24 mouse cellular contexts compared by ENCODE assay signal in the genomic region with DNA sequence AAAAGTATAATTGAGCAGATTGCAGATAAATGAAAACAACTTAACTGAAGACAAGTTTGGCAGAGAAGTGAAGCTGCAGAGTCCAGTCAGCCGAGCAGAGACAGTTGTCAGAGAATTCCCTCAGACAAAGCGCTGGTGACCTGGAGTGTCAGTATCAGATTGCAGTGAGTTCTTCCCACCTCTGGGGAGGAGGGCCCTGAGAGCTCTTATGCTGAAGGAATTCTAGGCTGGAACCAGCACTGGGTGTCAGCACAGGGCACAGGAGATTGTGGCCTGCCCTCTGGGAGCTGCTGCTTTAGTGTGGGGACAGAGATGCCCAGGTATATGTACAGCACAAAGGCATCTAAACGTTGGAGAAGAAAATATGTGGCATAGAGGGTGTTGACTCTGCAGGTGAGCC. TPM values are rescaled to one million over a fixed set of nuclear protein-coding genes. Genes with fewer than 3 reads are reported as not detected.
DNase-seq lines count a peak whose midpoint lies in the region; ATAC-seq and TF ChIP-seq lines count a peak whose summit lies in the region.
"Had no signal": no experiment of that assay in that cellular context is flagged by ENCODE, and none has a peak within 500 bp of the region (broad histone marks: within the 10 kb centered on the region; RNA-seq: fewer than 3 reads in every experiment).

No protein-coding gene starts in this region.

- H3K9ac ChIP-seq in embryonic facial prominence, embryonic 11.5 days (replicated peaks; ENCODE audit: low read length): no peak overlapping the region
- 0 out of 2 replicates have a peak overlapping the region, but pooled peaks have one; percentile 0 for H3K9ac ChIP-seq in heart, embryonic 14.5 days (ENCODE audit: low read length)
- H3K9ac ChIP-seq in lung, embryonic 14.5 days: peak overlapping the region; percentile 7; the same call in 1 of the 2 replicates
- no peak overlapping the region for H3K9ac ChIP-seq in forebrain, postnatal 0 days

- no peak overlapping the region for H3K4me3 ChIP-seq in embryonic facial prominence, embryonic 11.5 days (ENCODE audit: low read depth, low read length)
- no peak overlapping the region for H3K4me3 ChIP-seq in embryonic facial prominence, embryonic 10.5 days
- H3K4me3 ChIP-seq in heart, embryonic 14.5 days (ENCODE audit: control insufficient read depth in 1 of 2, insufficient read depth in 1 of 2, low read depth in 1 of 2, low read length in 2 of 2): no peak overlapping the region
- H3K4me3 ChIP-seq in lung, embryonic 14.5 days (ENCODE audit: low read depth, low read length): no peak overlapping the region
- no peak overlapping the region for H3K4me3 ChIP-seq in forebrain, postnatal 0 days (ENCODE audit: low read depth, low read length)
- H3K4me3 ChIP-seq: forebrain, embryonic 10.5 days had no signal

- intact Hi-C loops in heart, postnatal 36 days (cut with DNase I): no loop called here

- no peak for TF ChIP-seq CTCF in lung, embryonic 14.5 days (IDR thresholded peaks at IDR 0.05; ENCODE audit: low read depth)
- no peak for TF ChIP-seq CTCF in forebrain, postnatal 0 days (IDR thresholded peaks at IDR 0.05; ENCODE audit: low read depth)

- 0 out of 2 replicates have a peak, but pooled peaks have one; percentile 56 for ATAC-seq in embryonic facial prominence, embryonic 11.5 days (replicated peaks; ENCODE audit: insufficient number of reproducible peaks, low FRiP score, low TSS enrichment, low read depth)
- ATAC-seq in heart, embryonic 14.5 days (ENCODE audit: insufficient number of reproducible peaks, insufficient read depth, low FRiP score, low read depth): no peak
- ATAC-seq in lung, embryonic 14.5 days (ENCODE audit: insufficient read depth): 0 out of 2 replicates have a peak, but pooled peaks have one; percentile 35
- no peak for ATAC-seq in forebrain, postnatal 0 days
- ATAC-seq: CD4-positive, CD25-positive, alpha-beta regulatory T cell, adult 4 months; hindbrain, embryonic 16.5 days; intestine, postnatal 0 days had no signal

- H3K27ac ChIP-seq in embryonic facial prominence, embryonic 11.5 days (replicated peaks; ENCODE audit: low read depth, low read length): no peak overlapping the region
- H3K27ac ChIP-seq in embryonic facial prominence, embryonic 10.5 days (replicated peaks): no peak overlapping the region
- H3K27ac ChIP-seq in heart, embryonic 14.5 days (replicated peaks in 1 of 2; ENCODE audit: control insufficient read depth in 1 of 2, insufficient read depth in 1 of 2, low read depth in 2 of 2, low read length in 2 of 2): peak overlapping the region; percentile 1 to 49; a peak in 1 of 4 replicates
- H3K27ac ChIP-seq in lung, embryonic 14.5 days (ENCODE audit: low read depth): no peak overlapping the region
- no peak overlapping the region for H3K27ac ChIP-seq in forebrain, postnatal 0 days (ENCODE audit: low read depth, low read length)
- H3K27ac ChIP-seq: forebrain, embryonic 10.5 days; macrophage; stomach, postnatal 0 days had no signal

- H3K4me2 ChIP-seq in embryonic facial prominence, embryonic 11.5 days (ENCODE audit: low read depth, low read length): no peak overlapping the region
- no peak overlapping the region for H3K4me2 ChIP-seq in heart, embryonic 14.5 days (ENCODE audit: low read length)
- H3K4me2 ChIP-seq in lung, embryonic 14.5 days: no peak overlapping the region
- no peak overlapping the region for H3K4me2 ChIP-seq in forebrain, postnatal 0 days (ENCODE audit: low read depth)
- H3K4me2 ChIP-seq: liver, embryonic 11.5 days; midbrain, embryonic 11.5 days had no signal

- WGBS in embryonic facial prominence, embryonic 11.5 days: 19% methylated on average over 3 of the region's 3 CpGs
- 19% methylated on average over 3 of the region's 3 CpGs for WGBS in embryonic facial prominence, embryonic 10.5 days
- WGBS in heart, embryonic 14.5 days: 21% methylated on average over 3 of the region's 3 CpGs
- WGBS in lung, embryonic 14.5 days: 14% methylated on average over 3 of the region's 3 CpGs
- WGBS in forebrain, postnatal 0 days: 35% methylated on average over 3 of the region's 3 CpGs

- H3K9me3 ChIP-seq in embryonic facial prominence, embryonic 11.5 days (replicated peaks; ENCODE audit: control insufficient read depth, low read length): no peaks in the 10 kb centered on the region
- H3K9me3 ChIP-seq in embryonic facial prominence, embryonic 10.5 days: no peaks in the 10 kb centered on the region
- no peaks in the 10 kb centered on the region for H3K9me3 ChIP-seq in heart, embryonic 14.5 days (ENCODE audit: control insufficient read depth, low read length)
- no peaks in the 10 kb centered on the region for H3K9me3 ChIP-seq in lung, embryonic 14.5 days (ENCODE audit: low read depth, low read length)
- H3K9me3 ChIP-seq in forebrain, postnatal 0 days (ENCODE audit: low read length): no peaks in the 10 kb centered on the region
- H3K9me3 ChIP-seq: forebrain, embryonic 10.5 days; G1E had no signal

- peak; percentile 8 for DNase-seq in embryonic facial prominence, embryonic 11.5 days (ENCODE audit: low spot score)
- DNase-seq in embryonic facial prominence, embryonic 10.5 days (ENCODE audit: low spot score): no peak
- DNase-seq in heart, postnatal 36 days: no peak
- DNase-seq in lung, embryonic 14.5 days: peak; percentile 33
- no peak for DNase-seq in lung, postnatal 36 days
- peak; percentile 39 for DNase-seq in mesoderm, embryonic 11.5 days (ENCODE audit: low read depth, low spot score)
- no peak for DNase-seq in forebrain, postnatal 0 days
- DNase-seq: cerebellum, adult 8-10 months; gastrocnemius, postnatal 10 days; lung, adult 18-20 months; retina, postnatal 1 day; right cerebral cortex, postnatal 4 days had no signal

- no peaks in the 10 kb centered on the region for H3K27me3 ChIP-seq in embryonic facial prominence, embryonic 11.5 days (ENCODE audit: control insufficient read depth, insufficient read depth, low read length)
- no peaks in the 10 kb centered on the region for H3K27me3 ChIP-seq in embryonic facial prominence, embryonic 10.5 days (replicated peaks; ENCODE audit: low read depth, poor library complexity, severe bottlenecking)
- H3K27me3 ChIP-seq in heart, embryonic 14.5 days (ENCODE audit: control insufficient read depth, insufficient read depth, low read length): no peaks in the 10 kb centered on the region
- no peaks in the 10 kb centered on the region for H3K27me3 ChIP-seq in lung, embryonic 14.5 days (ENCODE audit: insufficient read depth, low read length)
- H3K27me3 ChIP-seq in forebrain, postnatal 0 days (ENCODE audit: insufficient read depth, low read length): no peaks in the 10 kb centered on the region

- no peaks in the 10 kb centered on the region for H3K4me1 ChIP-seq in embryonic facial prominence, embryonic 11.5 days (ENCODE audit: control insufficient read depth, insufficient read depth, low read length)
- H3K4me1 ChIP-seq in embryonic facial prominence, embryonic 10.5 days: peaks cover 21% of the 10 kb centered on the region
- H3K4me1 ChIP-seq in heart, embryonic 14.5 days (ENCODE audit: control insufficient read depth in 2 of 2, insufficient read depth in 2 of 2, low read length in 2 of 2): peaks cover 24 to 64% of the 10 kb centered on the region in 2 experiments
- 0 out of 2 replicates have a peak, but pooled peaks cover 7% of the 10 kb centered on the region for H3K4me1 ChIP-seq in lung, embryonic 14.5 days (ENCODE audit: insufficient read depth)
- H3K4me1 ChIP-seq in forebrain, postnatal 0 days (ENCODE audit: insufficient read depth): no peaks in the 10 kb centered on the region

- H3K36me3 ChIP-seq in embryonic facial prominence, embryonic 11.5 days (replicated peaks; ENCODE audit: control insufficient read depth, insufficient read depth, low read depth, low read length): no peaks in the 10 kb centered on the region
- H3K36me3 ChIP-seq in embryonic facial prominence, embryonic 10.5 days (replicated peaks): peaks cover 45% of the 10 kb centered on the region
- peaks cover 33% of the 10 kb centered on the region for H3K36me3 ChIP-seq in heart, embryonic 14.5 days (ENCODE audit: control insufficient read depth, insufficient read depth, low read length)
- peaks cover 26% of the 10 kb centered on the region; the same call in 1 of the 2 replicates for H3K36me3 ChIP-seq in lung, embryonic 14.5 days (ENCODE audit: insufficient read depth)
- H3K36me3 ChIP-seq in forebrain, postnatal 0 days (ENCODE audit: insufficient read depth): peaks cover 23% of the 10 kb centered on the region

RNA-seq across cellular contexts. Expression of a gene that starts 14.8 kb away (rescaled TPM):
- 43.7 and 50.6 TPM in 2 replicates for polyA plus RNA-seq in embryonic facial prominence, embryonic 11.5 days (2014; fragmentation: Nextera tagmentation; extraction: Ambion mirVana)
- polyA plus RNA-seq in embryonic facial prominence, embryonic 10.5 days (2016; fragmentation: Nextera tagmentation; extraction: Ambion mirVana): 41.6 and 43.1 TPM in 2 replicates
- polyA plus RNA-seq in heart, embryonic 14.5 days (2014; fragmentation: Nextera tagmentation; extraction: Ambion mirVana): 61.0 and 64.0 TPM in 2 replicates
- total RNA-seq in heart, postnatal 36 days (2021): 100 to 1,000 TPM; 303 to 350 TPM
- polyA plus RNA-seq in lung, embryonic 14.5 days (2014; fragmentation: Nextera tagmentation; extraction: Ambion mirVana): 44.1 and 53.3 TPM in 2 replicates
- total RNA-seq in forebrain, postnatal 0 days (2014; rRNA removed): 42.5 and 51.6 TPM in 2 replicates
- 13.1 and 23.9 TPM in 2 replicates for polyA plus RNA-seq in forebrain, postnatal 0 days (2015; fragmentation: Nextera tagmentation; extraction: Ambion mirVana)

RNA-seq across cellular contexts. Expression of a gene that starts 42.8 kb away (rescaled TPM):
- polyA plus RNA-seq in embryonic facial prominence, embryonic 11.5 days (2014; fragmentation: Nextera tagmentation; extraction: Ambion mirVana): 0.24 and 0.42 TPM in 2 replicates
- 0.24 and 0.36 TPM in 2 replicates for polyA plus RNA-seq in embryonic facial prominence, embryonic 10.5 days (2016; fragmentation: Nextera tagmentation; extraction: Ambion mirVana)
- polyA plus RNA-seq in heart, embryonic 14.5 days (2014; fragmentation: Nextera tagmentation; extraction: Ambion mirVana): not detected in 2 replicates
- under 1 TPM in 1 of 2 experiments, not detected in 1; 0.08 TPM for total RNA-seq in heart, postnatal 36 days (2021)
- not detected in 2 replicates for polyA plus RNA-seq in lung, embryonic 14.5 days (2014; fragmentation: Nextera tagmentation; extraction: Ambion mirVana)
- 9.2 and 11.8 TPM in 2 replicates for total RNA-seq in forebrain, postnatal 0 days (2014; rRNA removed)
- polyA plus RNA-seq in forebrain, postnatal 0 days (2015; fragmentation: Nextera tagmentation; extraction: Ambion mirVana): 4.8 and 4.9 TPM in 2 replicates
- total RNA-seq: common myeloid progenitor, adult 5-6 weeks; gastrocnemius, postnatal 10 days had no signal
- polyA plus RNA-seq: G1E; intestine, postnatal 0 days; liver, embryonic 11.5 days; macrophage; neural tube, embryonic 11.5 days had no signal

Comparison
In these comparisons a context has a peak if more than half of its experiments do, and no peak if none do; other contexts are left out.
1. DNase-seq: peak in embryonic facial prominence, embryonic 11.5 days (single experiment), lung, embryonic 14.5 days (single experiment) and mesoderm, embryonic 11.5 days (single experiment); none in embryonic facial prominence, embryonic 10.5 days (single experiment), heart, postnatal 36 days (0 of 2), lung, postnatal 36 days (single experiment) and forebrain, postnatal 0 days (single experiment).
2. ATAC-seq: peak in embryonic facial prominence, embryonic 11.5 days (single experiment) and lung, embryonic 14.5 days (single experiment); none in heart, embryonic 14.5 days (single experiment) and forebrain, postnatal 0 days (single experiment).
3. H3K27ac ChIP-seq: peak in heart, embryonic 14.5 days (2 of 2); none in embryonic facial prominence, embryonic 11.5 days (single experiment), embryonic facial prominence, embryonic 10.5 days (single experiment), lung, embryonic 14.5 days (single experiment) and forebrain, postnatal 0 days (single experiment).
4. H3K9ac ChIP-seq: peak in heart, embryonic 14.5 days (single experiment) and lung, embryonic 14.5 days (single experiment); none in embryonic facial prominence, embryonic 11.5 days (single experiment) and forebrain, postnatal 0 days (single experiment).